Mouse (Mus musculus): ENCODE data around the gene Utp20.

DNA sequence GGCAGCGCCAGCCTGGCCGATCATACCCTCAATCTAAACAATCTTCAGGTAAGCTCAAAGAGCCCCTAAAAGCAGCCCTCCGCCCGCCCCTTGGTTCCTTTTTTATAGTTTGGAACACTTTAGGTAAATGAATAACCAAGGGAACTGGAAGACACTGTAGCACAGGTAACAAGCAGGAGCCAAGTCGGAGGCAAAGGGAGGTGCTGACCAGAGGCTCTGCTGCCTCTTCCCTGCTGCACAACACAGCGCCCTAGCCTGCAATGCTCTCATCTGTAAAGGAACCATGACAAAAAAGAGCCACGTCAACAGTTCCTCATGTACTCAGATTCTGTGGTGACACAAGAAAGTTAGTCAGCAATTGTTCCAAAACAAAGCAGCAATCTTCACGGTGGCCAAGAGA is 32.0 kb downstream of the Utp20 start:
- TF ChIP-seq CTCF (IDR thresholded peaks at IDR 0.05; ENCODE audit: control insufficient read depth, insufficient read depth, insufficient read length) (no peak), MAX (IDR thresholded peaks at IDR 0.05) (no peak)
